Mouse (Mus musculus): ENCODE data around the gene Itgb6. TPM values are rescaled to one million over a fixed set of nuclear protein-coding genes. Genes with fewer than 3 reads are reported as not detected.

Gene Itgb6
- polyA plus RNA-seq, 1 experiment from 2014 or later: 0.31 TPM

- Histone ChIP-seq H3K4me3 (replicated peaks) (no peak overlapping the region), H3K27me3 (replicated peaks) (no peaks in the 10 kb centered on the region), H3K9ac (replicated peaks) (no peak overlapping the region), H3K36me3 (no peaks in the 10 kb centered on the region), H3K27ac (replicated peaks) (no peak overlapping the region), H3K4me1 (peaks cover 22% of the 10 kb centered on the region), H3K9me3 (replicated peaks) (no peaks in the 10 kb centered on the region), H3K4me2 (no peak overlapping the region)
- no peak for ATAC-seq (ENCODE audit: low FRiP score)
- WGBS: 84% methylated on average over 6 of the region's 6 CpGs
Observed at GRCm38 (mm10) chr2:60712483-60712882, 10.0 kb downstream of the Itgb6 start.

- Histone ChIP-seq H3K36me3 (no peaks in the 10 kb centered on the region), H3K27me3 (replicated peaks) (no peaks in the 10 kb centered on the region), H3K4me1 (peaks cover 22% of the 10 kb centered on the region), H3K4me2 (no peak overlapping the region), H3K27ac (replicated peaks) (no peak overlapping the region), H3K9me3 (replicated peaks) (no peaks in the 10 kb centered on the region), H3K9ac (replicated peaks) (no peak overlapping the region), H3K4me3 (replicated peaks) (no peak overlapping the region)
- 94% methylated on average over 7 of the region's 7 CpGs for WGBS
- no peak for ATAC-seq (ENCODE audit: low FRiP score)
Observed at GRCm38 (mm10) chr2:60711098-60711880, 11.2 kb downstream of the Itgb6 start.

GRCm38 (mm10) chr2:60710317-60710716 is 12.1 kb downstream of the Itgb6 start:
- Histone ChIP-seq H3K36me3 (no peaks in the 10 kb centered on the region), H3K9ac (replicated peaks) (no peak overlapping the region), H3K27ac (replicated peaks) (no peak overlapping the region), H3K4me3 (replicated peaks) (no peak overlapping the region), H3K4me1 (peaks cover 18% of the 10 kb centered on the region), H3K27me3 (replicated peaks) (no peaks in the 10 kb centered on the region), H3K4me2 (no peak overlapping the region), H3K9me3 (replicated peaks) (no peaks in the 10 kb centered on the region)
- ATAC-seq (ENCODE audit: low FRiP score): no peak
- 92% methylated on average over 4 of the region's 4 CpGs for whole genome bisulfite sequencing

GRCm38 (mm10) chr2:60708671-60709070 is 13.8 kb downstream of the Itgb6 start:
- H3K9me3 ChIP-seq (replicated peaks): no peaks in the 10 kb centered on the region
- no peaks in the 10 kb centered on the region for H3K36me3 ChIP-seq
- H3K4me2 ChIP-seq: no peak overlapping the region
- H3K4me1 ChIP-seq: peaks cover 2% of the 10 kb centered on the region
- no peaks in the 10 kb centered on the region for H3K27me3 ChIP-seq (replicated peaks)
- H3K4me3 ChIP-seq (replicated peaks): no peak overlapping the region
- H3K27ac ChIP-seq (replicated peaks): no peak overlapping the region
- 60% methylated on average over 3 of the region's 3 CpGs for WGBS
- no peak overlapping the region for H3K9ac ChIP-seq (replicated peaks)
- no peak for ATAC-seq (ENCODE audit: low FRiP score)

- Histone ChIP-seq H3K27ac (replicated peaks) (no peak overlapping the region), H3K4me1 (no peaks in the 10 kb centered on the region), H3K27me3 (replicated peaks) (no peaks in the 10 kb centered on the region), H3K9ac (replicated peaks) (no peak overlapping the region), H3K9me3 (replicated peaks) (no peaks in the 10 kb centered on the region), H3K4me3 (replicated peaks) (no peak overlapping the region), H3K4me2 (no peak overlapping the region), H3K36me3 (no peaks in the 10 kb centered on the region)
- 90% methylated on average over 3 of the region's 3 CpGs for WGBS
- ATAC-seq (ENCODE audit: low FRiP score): no peak
Observed at GRCm38 (mm10) chr2:60706866-60707265, 15.6 kb downstream of the Itgb6 start.

- Histone ChIP-seq H3K4me3 (replicated peaks) (no peak overlapping the region), H3K9me3 (replicated peaks) (no peaks in the 10 kb centered on the region), H3K27me3 (replicated peaks) (no peaks in the 10 kb centered on the region), H3K36me3 (no peaks in the 10 kb centered on the region), H3K4me1 (no peaks in the 10 kb centered on the region), H3K9ac (replicated peaks) (no peak overlapping the region), H3K27ac (replicated peaks) (no peak overlapping the region), H3K4me2 (no peak overlapping the region)
- WGBS: 93% methylated on average over 8 of the region's 8 CpGs
- no peak for ATAC-seq (ENCODE audit: low FRiP score)
Observed at GRCm38 (mm10) chr2:60705426-60705825, 17.0 kb downstream of the Itgb6 start.

- Histone ChIP-seq H3K36me3 (no peaks in the 10 kb centered on the region), H3K4me3 (replicated peaks) (no peak overlapping the region), H3K9ac (replicated peaks) (no peak overlapping the region), H3K27me3 (replicated peaks) (no peaks in the 10 kb centered on the region), H3K4me1 (no peaks in the 10 kb centered on the region), H3K27ac (replicated peaks) (no peak overlapping the region), H3K9me3 (replicated peaks) (no peaks in the 10 kb centered on the region), H3K4me2 (no peak overlapping the region)
- 74% methylated on average over 4 of the region's 4 CpGs for WGBS
- no peak for ATAC-seq (ENCODE audit: low FRiP score)
Observed at GRCm38 (mm10) chr2:60703315-60703714, 19.1 kb downstream of the Itgb6 start.

- no peaks in the 10 kb centered on the region for H3K9me3 ChIP-seq (replicated peaks)
- H3K4me2 ChIP-seq: no peak overlapping the region
- no peaks in the 10 kb centered on the region for H3K36me3 ChIP-seq
- 78% methylated on average over 4 of the region's 4 CpGs for WGBS
- ATAC-seq (ENCODE audit: low FRiP score): no peak
- H3K4me1 ChIP-seq: peaks cover 17% of the 10 kb centered on the region
- no peak overlapping the region for H3K9ac ChIP-seq (replicated peaks)
- no peaks in the 10 kb centered on the region for H3K27me3 ChIP-seq (replicated peaks)
- no peak overlapping the region for H3K4me3 ChIP-seq (replicated peaks)
- H3K27ac ChIP-seq (replicated peaks): no peak overlapping the region
Observed at GRCm38 (mm10) chr2:60700956-60701355, 21.5 kb downstream of the Itgb6 start.

GRCm38 (mm10) chr2:60700013-60700412 is 22.4 kb downstream of the Itgb6 start:
- WGBS: 85% methylated on average over 3 of the region's 3 CpGs
- no peak for ATAC-seq (ENCODE audit: low FRiP score)
- Histone ChIP-seq H3K4me1 (peaks cover 27% of the 10 kb centered on the region), H3K36me3 (no peaks in the 10 kb centered on the region), H3K27ac (replicated peaks) (no peak overlapping the region), H3K4me2 (no peak overlapping the region), H3K4me3 (replicated peaks) (no peak overlapping the region), H3K9ac (replicated peaks) (no peak overlapping the region), H3K27me3 (replicated peaks) (no peaks in the 10 kb centered on the region), H3K9me3 (replicated peaks) (no peaks in the 10 kb centered on the region)

GRCm38 (mm10) chr2:60699591-60699990 is 22.9 kb downstream of the Itgb6 start:
- no peak overlapping the region for H3K4me2 ChIP-seq
- peaks cover 28% of the 10 kb centered on the region for H3K4me1 ChIP-seq
- H3K36me3 ChIP-seq: no peaks in the 10 kb centered on the region
- WGBS: 87% methylated on average over 3 of the region's 3 CpGs
- H3K9me3 ChIP-seq (replicated peaks): no peaks in the 10 kb centered on the region
- H3K27ac ChIP-seq (replicated peaks): no peak overlapping the region
- no peak overlapping the region for H3K9ac ChIP-seq (replicated peaks)
- no peaks in the 10 kb centered on the region for H3K27me3 ChIP-seq (replicated peaks)
- no peak overlapping the region for H3K4me3 ChIP-seq (replicated peaks)
- ATAC-seq (ENCODE audit: low FRiP score): no peak

- Histone ChIP-seq H3K4me3 (replicated peaks) (no peak overlapping the region), H3K27me3 (replicated peaks) (no peaks in the 10 kb centered on the region), H3K4me2 (no peak overlapping the region), H3K27ac (replicated peaks) (no peak overlapping the region), H3K9ac (replicated peaks) (no peak overlapping the region), H3K4me1 (peaks cover 28% of the 10 kb centered on the region), H3K9me3 (replicated peaks) (no peaks in the 10 kb centered on the region), H3K36me3 (no peaks in the 10 kb centered on the region)
- 70% methylated on average over 1 of the region's 1 CpGs for WGBS
- no peak for ATAC-seq (ENCODE audit: low FRiP score)
Observed at GRCm38 (mm10) chr2:60698155-60698554, 24.3 kb downstream of the Itgb6 start.

- H3K27ac ChIP-seq (replicated peaks): no peak overlapping the region
- H3K36me3 ChIP-seq: no peaks in the 10 kb centered on the region
- WGBS: 49% methylated on average over 7 of the region's 7 CpGs
- no peak overlapping the region for H3K4me2 ChIP-seq
- no peak for ATAC-seq (ENCODE audit: low FRiP score)
- H3K9ac ChIP-seq (replicated peaks): no peak overlapping the region
- no peaks in the 10 kb centered on the region for H3K9me3 ChIP-seq (replicated peaks)
- H3K4me3 ChIP-seq (replicated peaks): no peak overlapping the region
- H3K4me1 ChIP-seq: peaks cover 28% of the 10 kb centered on the region
- H3K27me3 ChIP-seq (replicated peaks): no peaks in the 10 kb centered on the region
Observed at GRCm38 (mm10) chr2:60697530-60697929, 24.9 kb downstream of the Itgb6 start.

Measured in neural tube, embryonic 15.5 days (tissue).